Mouse (Mus musculus) limb, embryonic 15.5 days (tissue): ENCODE results near the gene Prpsap1. TPM values are rescaled to one million over a fixed set of nuclear protein-coding genes. Genes with fewer than 3 reads are reported as not detected.

ENCODE experiments used
- ATAC-seq: fragments of 200-750 bp; cut with Nextera tagmentation; 2 replicates; pipeline ENCODE4 v1.8.0; 2017; ENCODE audit warnings: low read depth, moderate TSS enrichment; ENCODE audit not compliant: insufficient number of reproducible peaks, low FRiP score, low TSS enrichment
- H3K27ac ChIP-seq: fragments of 300-500 bp; sonication (generic); 2 replicates; pipeline ENCODE4 v1.5.1; 2015; ENCODE audit warnings: moderate library complexity, mild to moderate bottlenecking, inconsistent platforms
- H3K27me3 ChIP-seq: fragments of 300-500 bp; sonication (generic); 2 replicates; pipeline ENCODE4 v1.6.1; 2015; ENCODE audit warnings: inconsistent platforms
- H3K36me3 ChIP-seq: fragments of 300-500 bp; sonication (generic); 2 replicates; pipeline ENCODE4 v1.6.1; 2015; ENCODE audit warnings: inconsistent platforms
- H3K4me1 ChIP-seq: fragments of 300-500 bp; sonication (generic); 2 replicates; pipeline ENCODE4 v1.6.1; 2015; ENCODE audit warnings: inconsistent platforms
- H3K4me2 ChIP-seq: fragments of 300-500 bp; sonication (generic); 2 replicates; pipeline ENCODE4 v1.6.1; 2015; ENCODE audit warnings: mild to moderate bottlenecking, inconsistent platforms
- H3K4me3 ChIP-seq: fragments of 300-500 bp; sonication (generic); 2 replicates; pipeline ENCODE4 v1.5.1; 2015; ENCODE audit warnings: mild to moderate bottlenecking, inconsistent platforms
- H3K9ac ChIP-seq: fragments of 300-500 bp; sonication (generic); 2 replicates; pipeline ENCODE4 v1.6.1; 2015; ENCODE audit warnings: inconsistent platforms
- H3K9me3 ChIP-seq: fragments of 300-500 bp; sonication (generic); 2 replicates; pipeline ENCODE4 v1.6.1; 2016; ENCODE audit warnings: inconsistent platforms
- WGBS: fragments of 180-500 bp; shearing (Covaris S2); methylation state at CpG from one replicate; pipeline ENCODE4 v1.1.7; 2015; 5-methylcytosine and 5-hydroxymethylcytosine counted together
- polyA plus RNA-seq: library from polyadenylated mRNA; unstranded; fragments of >200 nt; fragmentation: Nextera tagmentation; extraction: Ambion mirVana; gene quantifications from 2 replicates; pipeline ENCODE4 v1.2.1, GENCODE M21; 2015

The Prpsap1 gene
- polyA plus RNA-seq, 1 experiment from 2014 or later, result 138 TPM

DNA sequence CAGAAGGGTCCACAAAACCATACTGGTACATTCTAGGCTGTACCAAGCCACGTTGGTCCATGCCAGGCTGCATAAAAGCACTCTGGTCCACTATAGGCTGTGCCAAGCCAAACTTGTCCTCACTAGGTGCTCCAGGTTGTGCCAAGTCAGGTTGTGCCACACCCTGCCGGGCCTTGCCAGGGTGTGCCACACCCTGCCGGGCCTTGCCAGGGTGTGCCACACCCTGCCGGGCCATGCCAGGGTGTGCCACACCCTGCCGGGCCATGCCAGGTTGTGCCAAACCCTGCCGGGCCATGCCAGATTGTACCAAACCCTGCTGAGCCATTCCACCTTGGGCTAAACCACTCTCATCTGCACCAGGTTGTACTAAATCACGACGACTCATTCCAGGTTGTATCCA, 37.8 kb downstream of the Prpsap1 start:
- H3K27me3 ChIP-seq, result no peaks in the 10 kb centered on the region
- no peak for ATAC-seq
- 83% methylated on average over 8 of the region's 8 CpGs for WGBS
- H3K27ac ChIP-seq, result no peak overlapping the region
- H3K4me3 ChIP-seq, result no peak overlapping the region
- H3K9me3 ChIP-seq, result no peaks in the 10 kb centered on the region
- no peak overlapping the region for H3K9ac ChIP-seq
- H3K36me3 ChIP-seq, result no peaks in the 10 kb centered on the region
- H3K4me2 ChIP-seq, result no peak overlapping the region
- H3K4me1 ChIP-seq, result no peaks in the 10 kb centered on the region

- ATAC-seq, result no peak
- H3K4me1 ChIP-seq, result no peaks in the 10 kb centered on the region
- 93% methylated on average over 10 of the region's 10 CpGs for WGBS
- no peak overlapping the region for H3K9ac ChIP-seq
- H3K4me2 ChIP-seq, result no peak overlapping the region
- H3K9me3 ChIP-seq, result no peaks in the 10 kb centered on the region
- H3K27me3 ChIP-seq, result no peaks in the 10 kb centered on the region
- no peak overlapping the region for H3K4me3 ChIP-seq
- H3K36me3 ChIP-seq, result no peaks in the 10 kb centered on the region
- no peak overlapping the region for H3K27ac ChIP-seq
Measured at GRCm38 (mm10) chr11:116453889-116454288, 40.1 kb downstream of the Prpsap1 start.

- no peaks in the 10 kb centered on the region for H3K9me3 ChIP-seq
- no peak overlapping the region for H3K27ac ChIP-seq
- H3K4me3 ChIP-seq, result no peak overlapping the region
- H3K9ac ChIP-seq, result no peak overlapping the region
- H3K27me3 ChIP-seq, result peaks cover 24% of the 10 kb centered on the region
- ATAC-seq, result no peak
- H3K36me3 ChIP-seq, result no peaks in the 10 kb centered on the region
- H3K4me2 ChIP-seq, result no peak overlapping the region
- peaks cover 8% of the 10 kb centered on the region for H3K4me1 ChIP-seq
- WGBS, result 97% methylated on average over 3 of the region's 3 CpGs
Measured at GRCm38 (mm10) chr11:116449341-116449740, 44.7 kb downstream of the Prpsap1 start.

- H3K9me3 ChIP-seq, result no peaks in the 10 kb centered on the region
- H3K27me3 ChIP-seq, result peaks cover 24% of the 10 kb centered on the region
- H3K4me2 ChIP-seq, result no peak overlapping the region
- no peak overlapping the region for H3K9ac ChIP-seq
- no peak for ATAC-seq
- no peak overlapping the region for H3K4me3 ChIP-seq
- H3K27ac ChIP-seq, result no peak overlapping the region
- H3K4me1 ChIP-seq, result peaks cover 8% of the 10 kb centered on the region
- no peaks in the 10 kb centered on the region for H3K36me3 ChIP-seq
- 69% methylated on average over 5 of the region's 5 CpGs for WGBS
Measured at GRCm38 (mm10) chr11:116447822-116448221, 46.2 kb downstream of the Prpsap1 start.

- no peak overlapping the region for H3K9ac ChIP-seq
- H3K4me3 ChIP-seq, result no peak overlapping the region
- peaks cover 8% of the 10 kb centered on the region for H3K4me1 ChIP-seq
- no peaks in the 10 kb centered on the region for H3K36me3 ChIP-seq
- peaks cover 24% of the 10 kb centered on the region for H3K27me3 ChIP-seq
- H3K4me2 ChIP-seq, result peak overlapping the region; percentile 34
- no peak overlapping the region for H3K27ac ChIP-seq
- WGBS, result 12% methylated on average over 19 of the region's 19 CpGs
- ATAC-seq, result no peak
- no peaks in the 10 kb centered on the region for H3K9me3 ChIP-seq
Measured at GRCm38 (mm10) chr11:116446308-116446887, 47.6 kb downstream of the Prpsap1 start.

DNA sequence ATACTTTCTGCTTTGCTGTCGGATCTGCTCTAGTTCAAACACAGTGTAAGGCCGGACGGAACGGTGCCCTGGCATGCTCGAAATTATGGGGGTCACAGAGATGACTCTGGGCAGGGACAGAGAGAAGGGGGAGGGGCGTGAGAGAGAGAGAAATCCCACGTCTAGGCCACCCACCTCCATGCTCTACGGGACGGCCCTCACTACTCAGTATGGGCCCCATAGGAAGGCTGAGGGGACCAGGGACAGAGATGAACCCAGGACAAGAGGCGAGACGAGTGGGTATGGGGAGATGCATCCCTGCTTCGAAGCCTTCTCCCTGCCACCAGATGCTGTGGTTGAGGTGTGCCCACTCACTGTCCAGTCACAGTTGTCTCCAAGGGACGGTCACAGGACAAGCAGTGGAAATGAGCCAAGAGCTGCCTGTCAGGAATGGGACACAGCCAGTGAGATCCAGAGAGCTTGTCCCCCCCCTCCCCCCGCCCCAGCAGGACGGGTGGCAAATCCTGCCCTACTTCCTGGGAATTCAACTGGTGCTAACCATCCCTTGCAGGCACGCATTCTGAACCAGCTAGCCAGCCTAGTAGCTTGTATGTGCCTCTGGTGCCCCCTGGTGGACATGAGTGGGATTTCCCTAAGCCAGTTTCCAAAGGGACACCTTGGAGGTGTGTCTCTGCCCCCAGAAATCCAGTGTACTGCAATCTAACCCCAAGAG, 48.2 kb downstream of the Prpsap1 start:
- Histone ChIP-seq H3K9ac (no peak overlapping the region), H3K27me3 (peaks cover 24% of the 10 kb centered on the region), H3K27ac (no peak overlapping the region), H3K9me3 (no peaks in the 10 kb centered on the region), H3K36me3 (no peaks in the 10 kb centered on the region), H3K4me1 (peaks cover 8% of the 10 kb centered on the region), H3K4me3 (no peak overlapping the region), H3K4me2 (peak overlapping the region; percentile 34)
- WGBS, result 24% methylated on average over 16 of the region's 16 CpGs
- peak; percentile 11; the same call in 1 of the 2 replicates for ATAC-seq

GRCm38 (mm10) chr11:116443935-116444334, 50.1 kb downstream of the Prpsap1 start:
- no peak for ATAC-seq

GRCm38 (mm10) chr11:116443311-116443710, 50.7 kb downstream of the Prpsap1 start:
- H3K36me3 ChIP-seq, result peaks cover 12% of the 10 kb centered on the region
- no peak for ATAC-seq
- 78% methylated on average over 6 of the region's 6 CpGs for WGBS
- no peak overlapping the region for H3K4me2 ChIP-seq
- H3K4me1 ChIP-seq, result peaks cover 20% of the 10 kb centered on the region
- H3K27me3 ChIP-seq, result peaks cover 22% of the 10 kb centered on the region
- no peak overlapping the region for H3K4me3 ChIP-seq
- no peak overlapping the region for H3K27ac ChIP-seq
- no peak overlapping the region for H3K9ac ChIP-seq
- H3K9me3 ChIP-seq, result no peaks in the 10 kb centered on the region

More at GRCm38 (mm10) chr11:116443935-116444334, 50.1 kb downstream of the Prpsap1 start:
- H3K4me1 ChIP-seq, result peaks cover 20% of the 10 kb centered on the region
- no peak overlapping the region for H3K9ac ChIP-seq
- H3K9me3 ChIP-seq, result no peaks in the 10 kb centered on the region
- H3K4me2 ChIP-seq, result no peak overlapping the region
- 81% methylated on average over 6 of the region's 6 CpGs for WGBS
- no peak overlapping the region for H3K4me3 ChIP-seq
- peaks cover 11% of the 10 kb centered on the region for H3K36me3 ChIP-seq
- H3K27ac ChIP-seq, result no peak overlapping the region
- H3K27me3 ChIP-seq, result peaks cover 24% of the 10 kb centered on the region

DNA sequence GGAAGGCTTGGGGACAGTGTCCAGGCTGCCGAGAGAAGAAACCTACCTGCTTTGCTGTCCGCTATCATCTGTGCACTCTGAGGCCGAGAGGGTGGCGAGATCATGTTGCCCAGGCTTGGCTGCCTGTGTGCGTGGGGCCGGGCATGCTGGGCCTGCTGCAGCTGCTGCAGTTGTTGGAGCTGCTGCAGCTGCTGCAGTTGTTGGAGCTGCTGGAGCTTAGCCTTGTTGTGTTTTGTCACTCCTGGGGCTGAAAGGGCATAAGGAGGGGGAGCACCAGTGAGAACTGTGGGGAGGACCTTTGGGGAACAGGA, 51.2 kb downstream of the Prpsap1 start:
- 59% methylated on average over 6 of the region's 6 CpGs for WGBS
- Histone ChIP-seq H3K9me3 (no peaks in the 10 kb centered on the region), H3K4me2 (no peak overlapping the region), H3K27ac (no peak overlapping the region), H3K27me3 (peaks cover 17% of the 10 kb centered on the region), H3K4me3 (no peak overlapping the region), H3K36me3 (peaks cover 12% of the 10 kb centered on the region), H3K4me1 (peaks cover 20% of the 10 kb centered on the region), H3K9ac (no peak overlapping the region)
- ATAC-seq, result no peak

DNA sequence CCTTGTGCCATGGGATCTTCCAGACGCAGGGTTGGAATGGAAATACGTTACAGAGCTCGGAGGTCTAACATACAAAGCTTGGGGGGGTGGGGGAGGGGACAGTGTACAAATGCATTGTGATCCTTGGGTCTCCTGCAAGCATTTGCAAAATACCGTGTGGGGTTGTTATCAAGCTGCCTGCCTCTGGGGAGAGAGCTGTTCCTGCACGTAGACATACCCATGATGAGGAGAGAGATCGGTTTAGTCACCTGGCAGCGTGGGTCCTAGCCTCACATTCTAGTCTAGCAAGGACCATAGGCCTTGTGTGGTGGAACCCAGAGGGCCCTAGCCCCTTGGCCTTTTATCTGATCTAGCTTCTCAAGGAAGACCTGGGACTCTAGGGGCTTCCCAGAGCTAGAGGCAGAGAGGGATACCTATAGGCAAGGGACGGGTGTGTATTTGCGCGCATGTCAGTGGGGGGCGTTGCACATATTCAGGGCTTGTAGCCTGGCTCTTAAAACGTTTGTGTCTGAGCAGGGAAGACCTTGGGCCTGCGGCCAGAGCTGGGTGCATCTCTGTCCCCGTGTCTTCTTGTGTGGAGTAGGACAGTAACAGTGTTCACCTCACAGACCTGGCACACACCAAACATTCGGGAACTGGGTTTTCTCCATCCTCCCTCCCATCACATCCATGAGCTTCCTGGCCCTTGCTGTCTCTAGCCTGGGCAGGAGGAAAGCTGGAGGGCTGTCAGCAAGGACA, 51.7 kb downstream of the Prpsap1 start:
- H3K4me2 ChIP-seq, result no peak overlapping the region
- H3K9ac ChIP-seq, result no peak overlapping the region
- peaks cover 12% of the 10 kb centered on the region for H3K27me3 ChIP-seq
- H3K9me3 ChIP-seq, result no peaks in the 10 kb centered on the region
- no peak overlapping the region for H3K27ac ChIP-seq
- H3K4me1 ChIP-seq, result peaks cover 24% of the 10 kb centered on the region
- H3K4me3 ChIP-seq, result no peak overlapping the region
- peaks cover 17% of the 10 kb centered on the region for H3K36me3 ChIP-seq
- 75% methylated on average over 15 of the region's 15 CpGs for WGBS
- ATAC-seq, result no peak

DNA sequence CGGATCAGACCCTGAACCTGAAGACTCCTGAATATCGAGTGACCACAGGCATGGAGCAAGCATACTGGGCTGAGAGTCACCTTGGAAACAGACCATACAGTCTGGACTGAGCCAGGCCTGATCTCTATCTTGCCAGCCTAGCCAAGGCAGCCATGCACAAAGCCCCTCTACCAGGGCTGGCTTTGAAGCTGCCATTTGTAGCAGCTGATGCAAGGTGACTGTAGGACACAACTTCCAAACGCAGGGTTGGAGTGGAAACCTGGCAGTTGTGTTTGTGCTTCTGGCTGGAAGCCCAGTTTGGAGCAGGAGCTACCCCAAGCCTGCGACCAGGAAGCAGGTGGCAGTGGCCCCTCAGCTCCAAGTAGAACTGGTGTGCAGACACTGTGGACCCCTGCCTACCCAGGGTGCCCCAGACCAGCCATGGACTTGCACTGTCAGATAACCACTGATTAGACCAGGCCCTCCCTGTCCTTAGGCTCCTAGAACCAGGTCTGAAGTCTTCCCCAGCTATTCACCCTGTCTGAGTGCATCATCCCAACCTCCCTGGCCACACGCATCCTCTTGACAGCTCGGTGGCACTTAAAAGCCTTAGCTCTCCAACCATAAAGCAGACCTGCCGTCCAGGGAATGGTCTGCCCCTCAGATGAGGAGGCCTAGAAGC, 53.5 kb downstream of the Prpsap1 start:
- Histone ChIP-seq H3K27me3 (no peaks in the 10 kb centered on the region), H3K4me3 (no peak overlapping the region), H3K36me3 (peaks cover 34% of the 10 kb centered on the region), H3K27ac (peak overlapping the region; percentile 28), H3K9ac (no peak overlapping the region), H3K9me3 (no peaks in the 10 kb centered on the region), H3K4me1 (peaks cover 34% of the 10 kb centered on the region), H3K4me2 (no peak overlapping the region)
- no peak for ATAC-seq
- 59% methylated on average over 7 of the region's 7 CpGs for WGBS
